ENCODE assay signal across 10 mouse cellular contexts in the genomic region with DNA sequence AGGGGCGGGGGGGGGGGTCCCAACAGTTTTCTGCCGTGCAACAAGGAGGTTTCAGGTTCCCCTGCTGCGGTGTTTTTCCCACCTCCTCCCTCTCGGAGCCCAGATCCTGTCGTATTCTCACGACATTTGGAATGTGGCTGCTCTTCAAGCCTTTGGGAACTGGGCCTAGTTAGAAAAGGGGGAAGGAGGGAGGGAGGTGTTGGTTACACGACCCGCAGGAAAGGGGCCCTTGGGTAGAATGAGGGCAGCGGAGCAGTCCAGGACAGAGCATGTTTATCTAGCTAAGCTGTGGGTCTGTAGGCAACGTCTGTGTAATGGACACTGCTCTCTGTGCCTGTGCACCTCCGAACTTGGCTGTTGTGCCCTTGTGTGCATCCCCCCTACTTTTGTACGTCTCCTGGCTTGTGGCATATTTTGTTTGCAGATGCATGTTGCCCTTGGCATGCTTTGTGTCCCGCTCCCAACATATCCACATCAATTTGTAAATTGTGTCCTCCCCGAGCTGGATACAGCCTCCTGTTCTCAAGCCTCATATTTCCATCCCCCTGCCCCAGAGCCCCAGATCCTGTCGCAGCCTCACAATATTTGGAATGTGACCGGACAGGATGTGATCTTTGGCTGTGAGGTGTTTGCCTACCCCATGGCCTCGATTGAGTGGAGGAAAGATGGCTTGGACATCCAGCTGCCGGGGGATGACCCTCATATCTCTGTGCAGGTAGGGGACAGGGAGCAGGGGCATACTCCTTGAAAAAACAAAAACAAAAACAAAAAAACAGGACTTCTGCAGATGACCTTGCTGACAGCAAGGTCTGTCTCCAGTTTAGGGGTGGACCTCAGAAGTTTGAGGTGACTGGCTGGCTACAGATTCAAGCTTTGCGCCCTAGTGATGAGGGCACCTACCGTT. TPM values are rescaled to one million over a fixed set of nuclear protein-coding genes. Genes with fewer than 3 reads are reported as not detected.
A peak's percentile ranks its signal among the peaks of the same experiment; 100 is the strongest.
DNase-seq lines count a peak whose midpoint lies in the region; ATAC-seq and TF ChIP-seq lines count a peak whose summit lies in the region.
"Had no signal": no experiment of that assay in that cellular context is flagged by ENCODE, and none has a peak within 500 bp of the region (broad histone marks: within the 10 kb centered on the region; RNA-seq: fewer than 3 reads in every experiment).

No protein-coding gene starts in this region.

- intact Hi-C loops in left cerebral cortex, postnatal 36 days (cut with DNase I) = loop anchor here (5.0 to 10.0 kb wide), 2 partner anchors 154 to 467 kb away; no protein-coding TSS in a partner anchor

- peak; percentile 57 for DNase-seq in cerebellum, adult 9-11 months
- no peak for DNase-seq in cerebellum, adult 8-10 months
- peak; percentile 33 for DNase-seq in neural tube, embryonic 10.5 days (ENCODE audit: extremely low spot score, low spot score)
- DNase-seq in limb, embryonic 14.5 days (ENCODE audit: low spot score) = no peak
- DNase-seq in left cerebral cortex, postnatal 36 days (ENCODE audit: low spot score in 2 of 2) = no peak
- DNase-seq: thymus, postnatal 4 days had no signal

- WGBS in heart, embryonic 16.5 days = 14% methylated on average over 20 of the region's 20 CpGs
- WGBS in heart, embryonic 11.5 days (ENCODE audit: insufficient replicate concordance) = 8% methylated on average over 20 of the region's 20 CpGs
- WGBS in neural tube, embryonic 15.5 days = 6% methylated on average over 20 of the region's 20 CpGs
- 4% methylated on average over 20 of the region's 20 CpGs for WGBS in limb, embryonic 14.5 days

- peaks cover 43% of the 10 kb centered on the region for H3K27me3 ChIP-seq in heart, embryonic 16.5 days (ENCODE audit: control insufficient read depth, insufficient read depth, low read length)
- H3K27me3 ChIP-seq in heart, embryonic 11.5 days (ENCODE audit: control insufficient read depth, insufficient read depth, low read length) = peaks cover 52% of the 10 kb centered on the region
- H3K27me3 ChIP-seq in neural tube, embryonic 15.5 days (replicated peaks) = peaks cover 84% of the 10 kb centered on the region
- peaks cover 58% of the 10 kb centered on the region for H3K27me3 ChIP-seq in limb, embryonic 14.5 days (ENCODE audit: control insufficient read depth, insufficient read depth, low read length)

- no peak overlapping the region for H3K9ac ChIP-seq in heart, embryonic 16.5 days (ENCODE audit: low read length)
- no peak overlapping the region for H3K9ac ChIP-seq in heart, embryonic 11.5 days (ENCODE audit: low read depth, low read length)
- no peak overlapping the region for H3K9ac ChIP-seq in neural tube, embryonic 15.5 days (replicated peaks)
- H3K9ac ChIP-seq in limb, embryonic 14.5 days (ENCODE audit: low read depth, low read length, severe bottlenecking) = no peak overlapping the region
- H3K9ac ChIP-seq: liver, embryonic 14.5 days had no signal

- ATAC-seq in heart, embryonic 16.5 days (replicated peaks; ENCODE audit: extremely low read depth, insufficient read depth, low FRiP score) = no peak
- no peak for ATAC-seq in heart, embryonic 11.5 days (replicated peaks; ENCODE audit: insufficient number of reproducible peaks, low FRiP score, low TSS enrichment)
- ATAC-seq in neural tube, embryonic 15.5 days (ENCODE audit: low FRiP score) = no peak
- ATAC-seq in limb, embryonic 14.5 days (ENCODE audit: low FRiP score, low read depth) = no peak

- H3K36me3 ChIP-seq in heart, embryonic 16.5 days (ENCODE audit: control insufficient read depth, insufficient read depth) = no peaks in the 10 kb centered on the region
- no peaks in the 10 kb centered on the region for H3K36me3 ChIP-seq in heart, embryonic 11.5 days (ENCODE audit: control insufficient read depth, insufficient read depth, low read length)
- H3K36me3 ChIP-seq in neural tube, embryonic 15.5 days = no peaks in the 10 kb centered on the region
- no peaks in the 10 kb centered on the region for H3K36me3 ChIP-seq in limb, embryonic 14.5 days (ENCODE audit: control insufficient read depth, insufficient read depth, low read length)

- no peak for TF ChIP-seq POLR2A in limb, embryonic 14.5 days (IDR thresholded peaks at IDR 0.05; ENCODE audit: borderline replicate concordance, extremely low read depth, insufficient read depth, insufficient read length)

- H3K9me3 ChIP-seq in heart, embryonic 16.5 days (replicated peaks; ENCODE audit: control insufficient read depth, low read length) = no peaks in the 10 kb centered on the region
- no peaks in the 10 kb centered on the region for H3K9me3 ChIP-seq in heart, embryonic 11.5 days (replicated peaks; ENCODE audit: control insufficient read depth, low read length)
- H3K9me3 ChIP-seq in neural tube, embryonic 15.5 days (replicated peaks) = no peaks in the 10 kb centered on the region
- no peaks in the 10 kb centered on the region for H3K9me3 ChIP-seq in limb, embryonic 14.5 days (ENCODE audit: control insufficient read depth, low read length)

- H3K27ac ChIP-seq in heart, embryonic 16.5 days (ENCODE audit: low read length) = no peak overlapping the region
- H3K27ac ChIP-seq in heart, embryonic 11.5 days (ENCODE audit: low read depth, low read length) = no peak overlapping the region
- no peak overlapping the region for H3K27ac ChIP-seq in neural tube, embryonic 15.5 days (replicated peaks)
- H3K27ac ChIP-seq in limb, embryonic 14.5 days (replicated peaks; ENCODE audit: low read depth, low read length) = no peak overlapping the region
- H3K27ac ChIP-seq: liver, embryonic 14.5 days had no signal

- H3K4me1 ChIP-seq in heart, embryonic 16.5 days (ENCODE audit: control insufficient read depth, insufficient read depth, low read length) = peaks cover 39% of the 10 kb centered on the region
- H3K4me1 ChIP-seq in heart, embryonic 11.5 days (ENCODE audit: control insufficient read depth, insufficient read depth, low read length) = peaks cover 41% of the 10 kb centered on the region
- peaks cover 58% of the 10 kb centered on the region for H3K4me1 ChIP-seq in neural tube, embryonic 15.5 days
- peaks cover 51% of the 10 kb centered on the region for H3K4me1 ChIP-seq in limb, embryonic 14.5 days (ENCODE audit: control insufficient read depth, insufficient read depth, low read length)

- peak overlapping the region; percentile 68; the same call in 1 of the 2 replicates for H3K4me3 ChIP-seq in heart, embryonic 16.5 days (ENCODE audit: low read length)
- H3K4me3 ChIP-seq in heart, embryonic 11.5 days (ENCODE audit: low read depth, low read length) = no peak overlapping the region
- no peak overlapping the region for H3K4me3 ChIP-seq in neural tube, embryonic 15.5 days (replicated peaks)
- peak overlapping the region; percentile 73; the same call in 1 of the 2 replicates for H3K4me3 ChIP-seq in limb, embryonic 14.5 days (replicated peaks; ENCODE audit: low read length)

- peak overlapping the region; percentile 92; the same call in 1 of the 2 replicates for H3K4me2 ChIP-seq in heart, embryonic 16.5 days (ENCODE audit: low read depth, low read length)
- no peak overlapping the region for H3K4me2 ChIP-seq in heart, embryonic 11.5 days
- no peak overlapping the region for H3K4me2 ChIP-seq in neural tube, embryonic 15.5 days
- peak overlapping the region; percentile 93 for H3K4me2 ChIP-seq in limb, embryonic 14.5 days (replicated peaks; ENCODE audit: low read depth, low read length, severe bottlenecking)

RNA-seq across cellular contexts. Expression of gene Kazald1, which starts 3.0 kb away (rescaled TPM):
- polyA plus RNA-seq in heart, embryonic 16.5 days (2015; fragmentation: Nextera tagmentation; extraction: Ambion mirVana) = 12.9 and 13.0 TPM in 2 replicates
- polyA plus RNA-seq in heart, embryonic 11.5 days (2014; fragmentation: Nextera tagmentation; extraction: Ambion mirVana) = 2.7 and 2.9 TPM in 2 replicates
- 3.0 and 5.3 TPM in 2 replicates for polyA plus RNA-seq in neural tube, embryonic 15.5 days (2015; fragmentation: Nextera tagmentation; extraction: Ambion mirVana)
- polyA plus RNA-seq in limb, embryonic 14.5 days (2012; rRNA removed) = 20.5 and 22.9 TPM in 2 replicates
- polyA plus RNA-seq in limb, embryonic 14.5 days (2014; fragmentation: Nextera tagmentation; extraction: Ambion mirVana) = 31.1 and 33.1 TPM in 2 replicates
- 1 to 10 TPM; 3.4 to 4.1 TPM for total RNA-seq in left cerebral cortex, postnatal 36 days (2021)

RNA-seq across cellular contexts. Expression of gene Sfxn3, which starts 30.7 kb away (rescaled TPM):
- polyA plus RNA-seq in heart, embryonic 16.5 days (2015; fragmentation: Nextera tagmentation; extraction: Ambion mirVana) = 16.2 and 19.0 TPM in 2 replicates
- polyA plus RNA-seq in heart, embryonic 11.5 days (2014; fragmentation: Nextera tagmentation; extraction: Ambion mirVana) = 16.0 and 18.8 TPM in 2 replicates
- 68.6 and 75.8 TPM in 2 replicates for polyA plus RNA-seq in neural tube, embryonic 15.5 days (2015; fragmentation: Nextera tagmentation; extraction: Ambion mirVana)
- polyA plus RNA-seq in limb, embryonic 14.5 days (2012; rRNA removed) = 44.9 and 48.0 TPM in 2 replicates
- 30.5 and 32.5 TPM in 2 replicates for polyA plus RNA-seq in limb, embryonic 14.5 days (2014; fragmentation: Nextera tagmentation; extraction: Ambion mirVana)
- total RNA-seq in left cerebral cortex, postnatal 36 days (2021) = 100 to 1,000 TPM; 118 to 119 TPM

RNA-seq across cellular contexts. Expression of gene Pdzd7, which starts 32.5 kb away (rescaled TPM):
- polyA plus RNA-seq in heart, embryonic 16.5 days (2015; fragmentation: Nextera tagmentation; extraction: Ambion mirVana) = 0.14 and 0.25 TPM in 2 replicates
- polyA plus RNA-seq in heart, embryonic 11.5 days (2014; fragmentation: Nextera tagmentation; extraction: Ambion mirVana) = 0.21 TPM in 1 of 2 replicates, not detected in the other
- 1.5 and 2.6 TPM in 2 replicates for polyA plus RNA-seq in neural tube, embryonic 15.5 days (2015; fragmentation: Nextera tagmentation; extraction: Ambion mirVana)
- 0.85 and 0.99 TPM in 2 replicates for polyA plus RNA-seq in limb, embryonic 14.5 days (2012; rRNA removed)
- 0.26 and 0.47 TPM in 2 replicates for polyA plus RNA-seq in limb, embryonic 14.5 days (2014; fragmentation: Nextera tagmentation; extraction: Ambion mirVana)
- total RNA-seq in left cerebral cortex, postnatal 36 days (2021) = 1 to 10 TPM; 3.3 to 5.8 TPM

Comparison
In these comparisons a context has a peak if more than half of its experiments do, and no peak if none do; other contexts are left out.
1. DNase-seq: peak in cerebellum, adult 9-11 months (single experiment) and neural tube, embryonic 10.5 days (single experiment); none in cerebellum, adult 8-10 months (single experiment), limb, embryonic 14.5 days (single experiment) and left cerebral cortex, postnatal 36 days (0 of 2).
2. H3K4me2 ChIP-seq: peak in heart, embryonic 16.5 days (single experiment) and limb, embryonic 14.5 days (single experiment); none in heart, embryonic 11.5 days (single experiment) and neural tube, embryonic 15.5 days (single experiment).
3. H3K4me3 ChIP-seq: peak in heart, embryonic 16.5 days (single experiment) and limb, embryonic 14.5 days (single experiment); none in heart, embryonic 11.5 days (single experiment) and neural tube, embryonic 15.5 days (single experiment).